Mouse (Mus musculus) ES-CJ7 (cell line): Measurements from ENCODE around the gene Kit.

Source experiments
- DNase-seq: peaks from one replicate; pipeline ENCODE4 v3.0.0; 2011; ENCODE audit warnings: low read depth, low spot score

Kit gene

DNA sequence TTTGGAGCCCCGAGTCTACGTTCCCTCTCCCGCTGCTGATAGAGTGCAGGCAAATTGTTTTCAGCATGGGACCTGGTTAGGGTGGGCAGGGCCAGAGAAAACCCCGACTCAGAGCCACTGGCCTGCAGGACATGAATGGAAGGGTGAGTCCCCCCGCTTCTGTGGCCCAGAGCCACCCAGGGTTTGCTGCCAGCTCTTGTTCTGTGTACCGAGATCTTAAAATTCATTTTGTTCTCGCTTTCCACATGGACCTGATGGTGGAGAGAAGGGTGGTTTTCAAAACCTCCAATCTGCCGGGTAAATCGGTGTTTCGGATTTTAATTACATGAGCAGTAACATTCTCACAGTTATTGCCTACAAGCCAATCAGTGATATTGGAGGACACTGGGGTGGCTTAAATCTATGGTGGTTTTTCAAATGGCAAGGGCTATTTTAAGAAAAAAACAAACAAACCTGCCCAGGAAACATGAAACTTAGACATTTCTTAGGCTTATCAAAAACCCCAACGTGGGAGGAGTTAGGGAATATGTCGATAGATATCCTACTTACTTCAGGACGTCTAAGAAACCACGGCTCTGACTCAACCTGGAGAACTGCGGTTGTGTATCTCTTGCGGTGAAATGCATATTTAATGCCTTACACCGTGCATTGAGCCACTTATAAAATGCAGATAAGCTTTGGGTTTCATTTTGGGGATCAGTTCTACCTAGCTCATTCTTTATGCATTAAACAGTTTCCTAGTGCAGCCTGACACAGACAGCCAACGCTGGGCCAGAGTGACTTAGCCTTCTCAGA is 58.3 kb downstream of the Kit start:
- DNase-seq, result no peak

DNA sequence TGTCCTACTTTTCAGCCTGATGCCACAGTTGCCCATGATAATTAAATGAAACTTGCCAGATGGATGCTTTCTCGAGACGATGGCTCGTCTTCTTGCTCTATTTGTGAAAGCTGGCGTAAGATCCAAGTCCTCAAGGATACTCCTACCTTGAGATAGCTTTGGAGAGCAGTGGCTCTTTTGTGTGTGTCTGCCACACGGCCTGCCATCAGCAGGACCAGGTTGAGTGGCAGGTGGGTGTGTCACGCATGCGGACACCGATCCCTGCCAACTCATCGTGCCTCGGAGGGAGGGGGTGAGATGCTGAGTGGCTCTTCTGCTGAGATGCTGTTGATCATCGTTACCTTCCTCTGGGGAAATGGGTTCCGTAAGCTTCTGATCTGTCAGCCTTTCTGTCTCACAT is 60.7 kb downstream of the Kit start:
- no peak for DNase-seq

DNA sequence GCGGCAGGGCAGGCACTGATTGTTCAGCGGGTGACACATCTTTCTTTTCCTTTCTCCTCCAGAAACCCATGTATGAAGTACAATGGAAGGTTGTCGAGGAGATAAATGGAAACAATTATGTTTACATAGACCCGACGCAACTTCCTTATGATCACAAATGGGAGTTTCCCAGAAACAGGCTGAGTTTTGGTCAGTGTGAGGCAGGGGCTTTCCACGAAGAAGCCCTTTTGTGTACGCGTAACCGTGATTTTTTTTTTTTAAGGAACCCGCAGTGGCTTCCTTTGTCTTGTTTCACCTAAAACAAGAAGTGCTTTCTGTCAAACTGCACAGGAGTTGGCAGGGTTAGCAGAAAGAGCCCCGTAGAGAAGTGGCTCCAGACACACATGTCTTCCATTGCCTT is 65.9 kb downstream of the Kit start:
- no peak for DNase-seq

DNA sequence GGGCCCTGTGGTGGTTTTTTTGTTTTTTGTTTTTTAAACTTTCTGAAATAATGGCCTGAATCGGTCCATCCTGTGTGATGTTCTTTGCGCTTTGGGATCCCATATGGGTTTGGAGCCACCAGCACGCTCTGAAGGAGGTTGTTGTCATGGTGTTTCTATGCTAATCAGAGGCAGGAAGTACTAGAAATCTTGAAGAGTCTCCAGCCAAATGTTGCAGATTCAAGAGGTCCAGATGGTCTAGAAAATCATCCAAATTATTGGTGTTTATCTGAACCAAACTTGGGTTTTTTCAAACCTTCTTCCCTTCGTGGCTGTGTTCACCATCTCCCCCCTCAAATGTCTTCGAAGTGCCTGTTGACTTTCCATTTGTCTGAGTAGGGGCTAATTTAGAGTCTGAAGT is 72.3 kb downstream of the Kit start:
- no peak for DNase-seq

DNA sequence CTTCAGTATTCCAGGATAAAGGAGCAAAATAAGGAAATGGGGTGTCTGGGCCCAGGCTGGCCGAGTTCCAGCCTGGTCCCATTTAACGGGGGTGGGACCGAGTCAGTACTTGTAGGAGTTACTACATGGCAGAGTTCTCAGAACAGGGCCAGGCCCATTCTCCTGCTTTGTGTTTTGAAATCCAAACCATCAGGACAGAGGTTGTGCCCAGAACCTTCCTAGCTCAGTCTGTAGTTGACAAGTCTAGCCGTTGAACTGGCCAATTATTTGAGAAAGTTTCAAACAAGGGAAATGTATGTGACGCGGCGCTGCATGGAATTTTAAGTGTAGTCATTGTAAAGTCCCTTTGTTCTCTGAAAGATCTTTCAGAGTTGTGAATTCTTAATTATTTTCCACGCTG is 75.8 kb downstream of the Kit start:
- DNase-seq, result no peak

DNA sequence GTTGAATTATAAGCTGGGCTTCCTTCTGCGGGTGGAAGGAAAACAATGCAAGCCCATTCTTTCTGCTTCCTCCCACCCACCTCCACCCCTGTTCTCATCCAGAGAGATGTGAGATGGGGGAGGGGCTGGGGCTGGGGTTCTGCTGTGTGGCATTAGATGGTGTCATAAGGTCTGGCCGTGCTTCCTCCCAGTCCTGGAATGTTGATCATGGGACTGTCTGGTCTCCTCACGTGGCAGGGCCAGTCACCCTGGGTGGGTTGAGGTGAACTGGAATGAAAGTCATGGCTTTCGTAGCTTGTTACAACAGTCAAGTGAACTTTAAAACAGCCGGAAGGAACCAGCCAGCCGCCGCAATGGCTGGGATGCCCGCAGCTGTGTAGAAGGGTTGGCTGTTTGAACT is 78.7 kb downstream of the Kit start:
- no peak for DNase-seq

DNA sequence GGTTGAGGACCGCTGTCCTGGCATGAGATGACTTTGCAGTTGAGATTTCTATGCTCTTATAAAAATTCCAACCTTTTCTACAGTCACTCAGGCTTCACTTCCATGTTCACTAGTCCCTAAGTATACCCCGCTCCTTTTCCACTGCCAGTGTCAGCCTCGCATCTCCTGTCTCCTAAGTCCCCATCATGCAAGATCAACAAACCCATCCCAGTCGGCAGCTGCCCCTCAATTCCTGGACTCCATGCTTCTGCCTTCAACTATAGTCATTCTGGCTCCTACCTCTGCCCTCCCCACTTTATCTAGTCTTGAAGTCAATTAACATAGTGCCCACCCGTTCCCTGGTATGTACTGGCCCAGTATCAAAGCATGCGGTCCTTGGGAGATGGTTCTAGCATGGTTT is 83.9 kb downstream of the Kit start:
- no peak for DNase-seq

DNA sequence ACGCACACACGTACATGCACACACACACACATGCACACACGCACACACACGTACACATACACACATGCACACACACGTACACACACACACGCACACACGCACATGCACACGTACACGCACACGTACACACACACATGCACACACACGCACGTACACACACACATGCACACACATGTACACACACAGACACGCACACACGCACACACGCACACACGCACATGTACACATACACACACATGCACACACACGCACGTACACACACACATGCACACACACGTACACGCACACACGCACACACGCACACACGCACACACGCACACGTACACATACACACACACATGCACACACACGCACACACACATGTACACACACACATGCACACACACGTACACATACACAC is 85.6 kb downstream of the Kit start:
- no peak for DNase-seq

DNA sequence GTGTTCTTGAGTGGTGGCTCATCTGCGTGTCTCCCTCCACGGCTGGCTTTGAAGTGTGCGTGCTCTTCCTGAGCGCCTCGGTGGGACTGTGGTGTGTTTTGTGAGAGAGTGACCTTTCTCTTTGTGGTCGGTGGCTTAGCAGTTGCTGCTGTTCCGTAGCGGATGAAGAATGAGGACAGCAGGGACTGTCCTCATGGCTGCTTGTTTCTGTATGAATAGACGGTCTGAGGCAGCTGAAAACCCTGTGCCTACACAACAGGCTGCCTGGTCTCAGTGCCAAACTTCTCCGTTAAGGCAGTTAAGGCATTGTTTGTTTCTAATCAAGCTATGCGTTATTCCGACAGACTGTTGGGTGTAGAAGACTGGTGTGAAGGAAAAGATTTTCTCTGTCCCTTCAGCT is 87.8 kb downstream of the Kit start:
- no peak for DNase-seq

DNA sequence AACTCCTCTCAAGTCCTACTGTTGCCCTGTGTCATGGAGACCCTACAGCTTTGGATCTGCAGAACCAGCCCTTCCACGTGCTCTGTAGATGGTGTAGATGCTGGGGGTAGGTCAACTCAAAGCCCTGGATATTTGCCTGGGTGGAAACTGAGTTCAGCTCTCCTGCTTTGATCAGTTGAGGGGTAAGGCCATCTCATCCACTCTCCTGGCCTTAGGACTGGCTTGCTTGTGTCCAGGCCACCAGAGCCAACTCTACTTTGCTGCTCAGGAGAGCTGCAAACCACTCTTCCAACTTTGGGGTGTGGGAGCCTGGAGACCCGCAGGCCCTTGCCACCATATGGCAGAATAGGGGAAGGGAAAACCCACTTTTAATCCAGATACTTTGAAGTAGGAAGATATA is 89.1 kb downstream of the Kit start:
- DNase-seq, result no peak

DNA sequence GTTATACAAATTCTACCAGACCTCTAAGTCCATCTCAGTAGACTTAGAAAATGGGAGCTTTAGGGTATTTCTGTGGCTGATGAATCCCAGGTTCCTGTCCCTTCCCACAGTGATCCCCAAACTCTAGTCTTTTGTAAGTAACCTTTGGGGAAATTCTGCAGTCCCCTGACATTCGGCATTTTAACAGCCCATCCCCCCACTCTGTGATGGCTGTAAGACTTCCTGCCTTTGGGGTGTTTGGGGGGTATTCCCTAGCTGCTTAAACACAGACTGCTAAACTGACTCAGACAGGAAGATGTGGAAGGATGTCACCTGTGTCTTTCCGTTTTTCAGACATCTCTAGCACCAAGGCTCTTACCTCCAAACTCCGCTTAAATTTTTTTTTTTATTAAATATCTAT is 92.4 kb downstream of the Kit start:
- DNase-seq, result no peak

DNA sequence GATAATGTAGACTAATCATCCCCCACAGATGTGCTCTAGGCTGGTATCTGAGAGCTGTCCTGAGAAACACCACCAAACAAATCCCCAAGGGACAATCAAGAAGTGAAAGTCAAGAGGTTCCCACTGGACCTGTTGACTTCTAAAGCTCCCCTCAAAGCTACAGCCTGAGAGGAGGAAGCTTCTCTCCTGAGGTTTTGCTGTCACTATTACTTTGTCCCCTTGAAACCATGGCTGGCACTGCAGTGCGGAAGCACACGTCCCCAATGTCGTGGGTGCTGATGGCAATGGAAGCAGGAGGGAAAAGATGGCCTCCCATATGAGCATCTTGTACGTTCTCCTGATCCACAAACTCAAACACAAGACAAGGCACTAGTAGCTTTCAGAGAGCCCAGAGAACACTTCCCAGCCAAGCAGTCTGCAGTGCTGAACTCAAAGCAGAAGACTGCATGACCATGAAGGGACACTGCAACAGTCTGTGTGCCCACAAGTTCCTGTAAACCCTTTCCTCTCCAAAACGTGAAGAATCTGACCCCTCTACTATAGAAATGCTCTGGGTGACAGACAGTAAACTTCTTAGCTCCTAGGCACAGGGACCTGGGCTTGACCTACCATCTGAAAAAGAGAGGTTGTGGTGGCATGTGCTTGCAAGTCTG is 96.5 kb downstream of the Kit start:
- no peak for DNase-seq

DNA sequence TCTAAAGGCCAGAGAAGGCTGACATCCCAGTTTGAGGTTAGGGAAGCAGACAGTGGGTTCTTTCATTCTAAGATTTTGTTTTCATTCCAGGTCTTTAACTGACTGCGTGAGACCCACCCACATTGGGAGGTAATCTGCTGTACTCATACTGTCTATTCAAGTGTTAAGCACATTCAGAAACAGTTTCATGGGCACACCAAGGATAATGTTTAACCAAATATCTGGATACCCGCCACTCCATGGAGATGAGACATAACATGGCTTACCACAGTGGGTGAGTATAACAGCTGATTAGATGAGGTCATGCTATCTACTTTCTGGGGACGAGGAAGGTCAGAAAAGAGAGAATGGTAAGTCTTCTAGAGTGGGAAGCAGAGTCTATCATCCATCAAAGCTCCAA is 101.3 kb downstream of the Kit start:
- DNase-seq, result no peak

DNA sequence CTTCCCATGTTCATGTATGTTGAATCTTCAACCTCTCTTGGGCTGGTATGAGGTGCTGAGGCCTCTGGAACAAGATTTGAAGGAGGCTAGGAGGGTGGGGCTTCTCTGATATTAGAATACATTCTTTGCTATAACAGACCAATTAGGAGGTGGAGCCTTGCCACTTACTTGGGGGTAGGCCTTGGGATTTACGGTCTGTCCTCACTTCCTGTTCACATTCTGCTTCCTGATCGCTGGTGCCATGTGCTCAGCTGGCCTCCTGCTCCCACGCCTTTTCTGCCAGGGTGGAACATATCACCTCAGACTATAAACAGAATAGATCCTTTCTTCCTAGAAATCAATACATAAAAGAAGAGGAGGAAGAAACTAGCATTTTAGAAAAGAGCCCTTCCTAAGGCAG is 105.2 kb downstream of the Kit start:
- DNase-seq, result no peak

DNA sequence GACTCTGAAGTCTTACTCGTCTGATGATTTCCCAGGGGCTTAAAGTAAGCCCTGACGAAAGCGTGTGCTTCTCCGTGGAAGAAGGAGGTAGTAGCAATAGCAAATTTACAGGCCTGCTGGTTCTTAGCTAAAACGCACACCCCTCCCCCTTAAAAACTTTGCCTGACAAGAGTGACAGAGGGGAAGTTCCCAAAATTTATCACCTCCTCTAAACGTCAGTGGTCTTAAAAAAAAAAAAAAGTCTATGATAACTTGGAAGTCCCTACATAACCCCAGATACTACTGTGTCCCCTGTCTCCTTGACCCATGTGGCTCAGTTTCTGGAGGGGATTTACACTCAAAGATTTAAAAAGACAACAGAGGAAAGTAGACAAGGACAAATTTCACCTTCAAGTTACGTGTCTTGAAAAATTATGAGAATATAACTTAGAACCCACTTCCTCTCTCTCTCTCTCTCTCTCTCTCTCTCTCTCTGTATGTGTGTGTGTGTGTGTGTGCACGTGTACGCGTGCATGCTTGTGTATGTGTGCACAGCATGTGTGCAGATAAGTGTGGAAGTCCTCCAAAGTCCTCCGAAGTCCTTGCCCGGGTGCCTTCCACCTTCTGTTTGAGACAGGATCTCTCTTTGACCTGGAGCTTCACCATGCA is 120.6 kb downstream of the Kit start:
- DNase-seq, result no peak

DNA sequence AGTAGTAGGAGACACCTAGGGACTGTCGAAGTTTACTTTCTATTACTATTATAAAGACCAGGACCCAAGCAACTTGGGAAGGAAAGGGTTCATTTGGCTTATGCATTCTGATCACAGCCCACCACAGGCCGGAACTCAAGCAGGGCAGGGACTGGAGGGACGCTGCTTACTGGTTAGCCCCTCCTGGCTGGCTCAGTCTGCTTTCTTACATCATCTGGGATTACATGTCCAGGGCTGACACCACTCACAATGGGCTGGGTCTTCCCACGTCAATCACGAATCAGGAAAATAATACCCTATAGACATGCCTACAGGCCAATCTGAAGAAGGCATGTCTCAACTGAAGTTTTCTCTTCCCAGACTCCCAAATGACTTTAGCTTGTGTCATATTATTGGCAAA is 122.2 kb downstream of the Kit start:
- no peak for DNase-seq

DNA sequence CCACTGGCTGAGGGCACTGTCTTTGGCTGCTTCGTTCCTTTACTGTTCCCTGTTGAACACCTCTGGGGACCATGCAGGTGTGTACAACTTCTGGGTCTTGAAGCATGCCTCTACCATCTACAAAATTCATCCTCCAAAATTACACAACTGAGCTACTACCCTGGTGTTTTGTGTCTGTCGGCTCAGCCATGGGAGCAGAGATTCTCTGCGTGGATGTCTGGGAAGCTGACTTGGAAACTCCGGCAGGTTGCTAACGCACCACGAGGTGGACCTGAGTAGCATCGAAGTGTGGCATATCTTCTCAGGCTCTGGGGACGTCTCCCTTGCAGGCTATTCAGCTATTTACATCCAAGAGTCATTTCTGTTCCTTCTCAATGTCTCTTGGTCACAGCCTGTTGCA is 123.8 kb downstream of the Kit start:
- DNase-seq, result no peak

DNA sequence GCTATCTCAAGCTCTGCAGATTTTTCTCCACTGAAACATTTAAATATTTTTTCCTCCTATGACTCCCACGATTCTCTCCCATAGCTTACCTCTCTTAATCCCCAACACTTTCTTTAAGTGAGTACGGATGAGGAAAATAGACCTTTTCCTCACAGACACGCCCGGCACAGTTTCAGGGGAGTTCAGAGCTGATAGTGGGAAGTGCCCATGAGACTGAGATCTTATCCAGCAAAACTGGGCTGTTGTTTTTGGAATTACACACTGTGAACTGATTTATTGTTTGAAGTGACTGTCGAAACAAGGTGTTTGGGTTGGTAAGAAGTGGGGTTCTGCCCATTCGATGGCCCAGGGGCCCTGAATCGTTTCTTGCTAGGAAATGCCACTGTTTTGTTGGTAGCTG is 124.4 kb downstream of the Kit start:
- DNase-seq, result no peak

DNA sequence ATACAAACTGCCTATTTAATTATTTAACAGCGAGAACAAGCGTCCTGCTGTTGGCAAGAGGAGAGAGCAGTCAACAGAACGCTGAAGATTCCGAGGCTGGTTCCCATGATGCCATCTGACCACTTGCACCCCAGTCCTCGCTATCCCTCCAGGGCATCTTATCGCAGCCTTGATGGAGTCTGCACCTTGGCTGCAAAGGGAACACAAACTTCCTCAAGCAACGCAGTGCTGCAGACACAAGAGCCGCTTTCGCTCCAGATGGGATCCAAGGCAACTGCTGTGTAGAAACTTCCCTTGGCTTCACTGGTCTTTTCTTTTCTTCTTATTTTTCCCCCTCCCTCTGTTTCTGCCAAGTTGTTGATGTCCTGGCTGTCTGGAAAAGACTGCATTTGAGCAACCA is 124.8 kb downstream of the Kit start:
- no peak for DNase-seq

DNA sequence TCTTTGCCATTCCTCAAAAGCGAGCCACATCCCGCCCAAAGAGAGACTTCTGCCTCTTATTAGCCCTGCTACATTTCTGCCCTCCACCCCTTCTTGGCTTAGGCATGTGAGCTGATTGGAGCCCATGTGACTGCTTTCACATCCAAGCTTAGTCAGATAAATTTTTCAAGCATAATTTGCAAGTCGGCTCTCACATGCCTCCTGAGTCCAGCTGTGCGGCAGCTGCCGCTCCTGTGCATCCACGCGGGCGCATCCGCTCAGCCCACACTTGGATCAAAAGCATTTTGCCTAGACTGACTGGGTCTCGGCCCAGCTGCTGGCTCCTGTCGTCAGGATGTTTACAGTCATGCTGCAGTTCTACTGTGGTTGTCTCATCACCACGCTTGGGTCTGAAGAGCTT is 126.9 kb downstream of the Kit start:
- DNase-seq, result no peak

DNA sequence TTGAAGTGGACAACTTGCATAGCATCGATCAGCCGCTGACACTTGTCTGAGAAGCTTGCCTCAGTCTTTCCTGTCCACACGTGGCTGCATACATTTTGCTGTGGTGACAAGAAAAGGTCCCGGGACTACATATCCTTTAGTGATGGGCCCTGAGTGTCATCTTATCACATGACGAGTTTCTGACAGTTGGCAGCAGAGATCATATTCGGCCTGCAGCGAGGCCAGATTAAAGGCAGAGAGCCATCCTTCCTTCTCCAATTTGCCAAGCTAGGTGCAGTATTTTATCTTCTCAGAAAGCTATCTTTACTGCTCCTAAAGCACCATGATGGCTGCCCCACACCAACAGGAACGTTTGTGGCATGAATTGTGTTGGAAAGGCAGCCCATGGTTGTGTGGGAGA is 127.4 kb downstream of the Kit start:
- DNase-seq, result no peak

DNA sequence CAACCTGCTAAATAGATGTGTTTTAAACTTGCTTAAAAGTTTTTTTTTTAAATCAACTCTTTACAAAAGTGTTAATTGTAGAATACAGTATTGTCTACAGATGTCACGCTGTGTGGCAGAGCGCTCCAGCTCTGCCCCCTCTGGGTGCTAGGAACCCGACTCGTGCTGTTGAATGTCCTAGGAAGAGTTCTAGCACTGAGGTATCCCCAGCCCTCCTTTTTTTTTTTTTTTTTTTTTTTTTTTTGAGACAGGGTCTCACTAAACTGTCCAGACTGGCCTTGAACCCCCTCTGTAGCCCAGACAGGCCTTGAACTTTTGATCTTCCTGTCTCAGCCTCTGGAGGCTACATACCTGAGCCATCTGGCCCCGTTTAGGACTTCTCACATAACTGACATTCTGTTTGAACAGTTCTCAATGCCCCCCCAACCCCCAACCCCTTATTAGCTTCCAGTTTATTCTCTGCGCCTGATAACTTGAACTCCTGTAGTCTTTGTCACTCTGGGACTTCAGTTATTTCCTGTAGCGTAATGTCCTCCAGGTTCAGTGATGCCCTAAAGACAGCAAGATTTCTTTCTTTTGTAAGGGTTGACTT is 130.0 kb downstream of the Kit start:
- DNase-seq, result no peak

DNA sequence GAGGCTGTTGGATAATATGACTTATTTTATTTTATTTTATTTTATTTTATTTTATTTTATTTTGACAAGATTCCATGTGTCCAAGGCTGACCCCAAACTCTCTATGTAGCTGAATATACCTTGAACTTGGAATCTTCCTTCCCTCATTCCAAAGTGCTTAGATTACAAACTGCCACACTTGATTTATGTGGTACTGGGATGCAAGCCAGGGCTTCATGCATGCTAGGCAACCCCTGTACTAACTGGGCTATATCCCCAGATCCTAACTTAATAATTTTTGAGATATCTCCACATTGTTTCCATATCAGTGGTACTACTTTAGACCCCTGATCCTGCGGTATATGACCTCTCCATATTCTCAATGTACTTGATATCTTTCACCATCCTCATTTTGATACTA is 130.7 kb downstream of the Kit start:
- DNase-seq, result no peak
